Mouse (Mus musculus) limb, embryonic 15.5 days (tissue): ENCODE measurements at regions not wholly inside any gene's neighbourhood (a gene's known extent, or its start where the extent isn't known, plus 50 kb on each side); places are given as distances from the start of the nearest gene placed in this dataset.

ENCODE experiments used
- ATAC-seq: fragments of 200-750 bp; cut with Nextera tagmentation; 2 replicates; pipeline ENCODE4 v1.8.0; 2017; ENCODE audit warnings: low read depth, moderate TSS enrichment; ENCODE audit not compliant: insufficient number of reproducible peaks, low FRiP score, low TSS enrichment
- H3K27ac ChIP-seq: fragments of 300-500 bp; sonication (generic); 2 replicates; pipeline ENCODE4 v1.5.1; 2015; ENCODE audit warnings: moderate library complexity, mild to moderate bottlenecking, inconsistent platforms
- H3K27me3 ChIP-seq: fragments of 300-500 bp; sonication (generic); 2 replicates; pipeline ENCODE4 v1.6.1; 2015; ENCODE audit warnings: inconsistent platforms
- H3K36me3 ChIP-seq: fragments of 300-500 bp; sonication (generic); 2 replicates; pipeline ENCODE4 v1.6.1; 2015; ENCODE audit warnings: inconsistent platforms
- H3K4me1 ChIP-seq: fragments of 300-500 bp; sonication (generic); 2 replicates; pipeline ENCODE4 v1.6.1; 2015; ENCODE audit warnings: inconsistent platforms
- H3K4me2 ChIP-seq: fragments of 300-500 bp; sonication (generic); 2 replicates; pipeline ENCODE4 v1.6.1; 2015; ENCODE audit warnings: mild to moderate bottlenecking, inconsistent platforms
- H3K4me3 ChIP-seq: fragments of 300-500 bp; sonication (generic); 2 replicates; pipeline ENCODE4 v1.5.1; 2015; ENCODE audit warnings: mild to moderate bottlenecking, inconsistent platforms
- H3K9ac ChIP-seq: fragments of 300-500 bp; sonication (generic); 2 replicates; pipeline ENCODE4 v1.6.1; 2015; ENCODE audit warnings: inconsistent platforms
- H3K9me3 ChIP-seq: fragments of 300-500 bp; sonication (generic); 2 replicates; pipeline ENCODE4 v1.6.1; 2016; ENCODE audit warnings: inconsistent platforms
- WGBS: fragments of 180-500 bp; shearing (Covaris S2); methylation state at CpG from one replicate; pipeline ENCODE4 v1.1.7; 2015; 5-methylcytosine and 5-hydroxymethylcytosine counted together

DNA sequence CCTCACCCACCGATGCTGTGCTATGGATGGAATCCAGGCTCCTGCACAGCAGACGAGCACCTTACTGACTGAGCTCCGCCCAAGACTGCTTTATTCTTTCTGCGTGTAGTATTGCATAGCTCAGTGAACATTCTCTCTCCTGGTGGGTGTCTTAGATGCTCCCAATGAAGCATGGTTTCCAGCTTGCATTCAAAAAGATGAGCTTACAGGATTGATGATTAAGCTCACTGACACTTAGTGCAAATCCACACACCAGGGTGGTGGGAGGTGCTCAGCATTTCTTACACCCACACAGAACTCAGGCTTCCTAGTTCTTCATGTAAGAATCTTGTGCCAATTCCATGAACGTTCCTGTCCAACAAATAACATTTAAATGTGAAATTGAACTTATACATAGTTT lies 106.8 kb downstream of the Zfp326 start:
- Histone ChIP-seq H3K4me3 (no peak overlapping the region), H3K27me3 (0 out of 2 replicates have a peak, but pooled peaks cover 2% of the 10 kb centered on the region), H3K4me1 (no peaks in the 10 kb centered on the region), H3K4me2 (no peak overlapping the region), H3K9ac (no peak overlapping the region), H3K27ac (no peak overlapping the region), H3K36me3 (no peaks in the 10 kb centered on the region), H3K9me3 (no peaks in the 10 kb centered on the region)
- WGBS: 68% methylated on average over 5 of the region's 5 CpGs
- ATAC-seq: no peak

DNA sequence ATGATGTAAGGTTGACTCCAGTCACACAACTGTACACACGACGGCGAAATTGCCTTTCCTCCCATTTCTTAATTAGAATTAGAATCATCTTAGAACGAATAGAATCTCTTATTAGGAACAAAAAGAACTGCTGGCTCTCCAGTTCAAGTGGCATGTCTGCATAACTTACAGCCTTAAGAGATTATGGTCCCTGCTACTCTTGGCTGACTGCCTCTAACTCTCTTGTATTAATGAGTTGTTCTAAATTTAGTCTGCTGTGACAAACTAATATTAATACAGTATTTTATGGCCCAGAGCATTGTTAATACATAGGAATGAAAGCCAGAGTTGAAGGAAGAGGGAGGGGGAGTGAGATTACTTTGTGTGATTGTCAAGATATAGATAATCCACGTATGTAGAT lies 100.4 kb downstream of the Zfp326 start:
- no peaks in the 10 kb centered on the region for H3K4me1 ChIP-seq
- no peak overlapping the region for H3K4me3 ChIP-seq
- H3K36me3 ChIP-seq: no peaks in the 10 kb centered on the region
- no peak for ATAC-seq
- WGBS: 73% methylated on average over 5 of the region's 5 CpGs
- no peak overlapping the region for H3K9ac ChIP-seq
- no peaks in the 10 kb centered on the region for H3K9me3 ChIP-seq
- H3K4me2 ChIP-seq: no peak overlapping the region
- H3K27ac ChIP-seq: no peak overlapping the region
- no peaks in the 10 kb centered on the region for H3K27me3 ChIP-seq

DNA sequence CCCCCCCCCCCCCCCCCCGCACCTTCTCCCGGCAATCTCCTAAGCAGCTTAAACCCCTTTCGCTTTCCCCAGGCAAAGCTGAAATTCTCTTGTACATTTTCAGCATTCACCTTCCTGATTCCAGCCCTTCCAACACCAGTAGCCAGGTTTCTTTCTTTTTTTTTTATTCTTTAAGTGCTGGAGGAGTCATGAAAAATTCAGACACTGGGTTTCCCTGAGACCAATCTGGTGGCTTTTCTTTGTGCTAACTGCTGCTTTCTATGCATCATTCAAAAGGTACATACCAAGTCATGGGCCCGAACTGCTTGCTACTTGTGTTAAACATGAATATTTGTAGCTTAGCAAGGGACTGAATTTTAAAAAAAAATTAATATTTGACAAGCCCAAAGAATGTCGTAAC lies 99.7 kb downstream of the Zfp326 start:
- ATAC-seq: no peak
- H3K9me3 ChIP-seq: no peaks in the 10 kb centered on the region
- H3K4me1 ChIP-seq: no peaks in the 10 kb centered on the region
- 61% methylated on average over 5 of the region's 5 CpGs for WGBS
- H3K27me3 ChIP-seq: no peaks in the 10 kb centered on the region
- H3K36me3 ChIP-seq: no peaks in the 10 kb centered on the region
- peak overlapping the region; percentile 46 for H3K4me2 ChIP-seq
- no peak overlapping the region for H3K27ac ChIP-seq
- H3K4me3 ChIP-seq: no peak overlapping the region
- H3K9ac ChIP-seq: no peak overlapping the region

DNA sequence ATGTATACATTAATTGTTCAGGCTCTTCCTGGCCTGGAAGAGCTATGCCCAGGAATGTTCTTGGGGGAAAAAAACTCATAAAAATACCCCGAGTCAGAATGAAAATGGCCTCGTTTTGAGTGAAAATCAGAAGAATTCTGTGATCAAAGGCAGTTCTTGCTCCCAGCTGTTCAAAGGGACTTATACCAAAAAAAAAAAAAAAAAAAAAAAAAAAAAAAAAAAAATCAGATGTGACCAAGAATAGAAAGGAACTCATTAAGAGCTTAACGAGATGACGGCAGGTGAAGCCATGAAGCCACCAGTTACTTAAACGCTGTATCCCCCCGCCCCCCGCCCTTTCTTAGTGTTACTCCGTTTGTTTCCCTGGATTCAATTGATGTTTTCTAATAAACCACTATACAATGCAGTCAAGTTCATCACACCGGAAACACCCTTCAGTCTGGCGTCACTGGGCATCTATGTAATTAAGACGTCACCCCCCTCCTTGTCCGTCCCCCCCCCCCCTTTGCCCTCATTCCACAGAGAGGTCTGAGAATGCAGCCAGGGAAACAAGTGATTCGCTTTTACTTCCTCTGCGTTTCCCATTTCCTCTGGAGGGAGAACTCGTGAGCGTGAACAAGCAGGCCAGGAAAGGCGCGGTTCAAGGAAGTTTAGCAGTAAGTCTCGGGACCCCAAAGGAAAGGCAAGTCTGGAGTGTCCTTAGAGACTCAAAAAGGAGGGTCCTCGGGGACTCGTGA lies 99.1 kb downstream of the Zfp326 start:
- no peak for ATAC-seq
- 16% methylated on average over 21 of the region's 21 CpGs for WGBS
- Histone ChIP-seq H3K9ac (no peak overlapping the region), H3K36me3 (no peaks in the 10 kb centered on the region), H3K9me3 (no peaks in the 10 kb centered on the region), H3K27me3 (no peaks in the 10 kb centered on the region), H3K4me2 (peak overlapping the region; percentile 46), H3K4me3 (peak overlapping the region; percentile 27), H3K4me1 (no peaks in the 10 kb centered on the region), H3K27ac (no peak overlapping the region)

DNA sequence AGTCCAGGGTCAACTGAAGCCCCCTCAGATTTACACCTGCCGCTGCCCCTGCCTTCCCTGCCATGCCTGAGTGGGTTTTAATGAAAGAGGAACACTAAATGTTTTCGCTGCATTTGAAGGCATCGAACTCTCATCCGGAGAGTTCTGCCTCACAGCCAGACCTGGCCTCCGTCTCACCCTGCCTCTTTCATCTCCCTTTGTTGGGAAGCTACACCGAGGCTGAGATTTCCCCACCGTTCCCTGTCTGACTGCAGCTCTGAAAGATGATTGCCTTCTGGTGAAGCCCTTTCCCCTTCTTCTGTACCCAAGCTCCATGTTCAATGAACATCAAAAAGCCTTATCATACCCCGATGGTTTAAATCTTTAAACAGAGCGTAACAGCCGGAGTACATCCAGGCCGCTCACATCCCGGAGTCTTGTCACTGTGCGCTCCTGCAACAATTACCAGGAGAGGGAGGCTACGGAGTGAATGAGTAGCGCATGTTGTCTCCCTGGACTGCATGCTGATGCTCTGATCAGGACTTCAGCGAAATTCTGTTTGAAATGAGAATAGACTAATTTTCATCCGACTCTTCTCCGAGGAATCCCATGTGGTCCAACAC lies 98.3 kb downstream of the Zfp326 start:
- H3K36me3 ChIP-seq: no peaks in the 10 kb centered on the region
- no peak overlapping the region for H3K4me3 ChIP-seq
- H3K9ac ChIP-seq: no peak overlapping the region
- H3K27me3 ChIP-seq: no peaks in the 10 kb centered on the region
- no peak for ATAC-seq
- 75% methylated on average over 18 of the region's 18 CpGs for WGBS
- H3K27ac ChIP-seq: no peak overlapping the region
- H3K4me2 ChIP-seq: no peak overlapping the region
- no peaks in the 10 kb centered on the region for H3K9me3 ChIP-seq
- no peaks in the 10 kb centered on the region for H3K4me1 ChIP-seq
